Mouse (Mus musculus) liver, embryonic 14.5 days (tissue): ENCODE measurements at regions not wholly inside any gene's neighbourhood (a gene's known extent, or its start where the extent isn't known, plus 50 kb on each side); places are given as distances from the start of the nearest gene placed in this dataset.

ENCODE experiments used
- ATAC-seq: fragments of 200-750 bp; cut with Nextera tagmentation; 2 replicates; pipeline ENCODE4 v1.8.0; 2017; ENCODE audit warnings: moderate number of reproducible peaks, mild to moderate bottlenecking, moderate library complexity; ENCODE audit not compliant: insufficient read depth
- DNase-seq, 3 experiments: peaks; one replicate each; pipeline ENCODE4 v3.0.0-alpha.2; 2012 to 2013; ENCODE audit warnings: low read depth in 3 of 3, low spot score in 3 of 3
- H3K27ac ChIP-seq: fragments of 300-500 bp; sonication (generic); 2 replicates; pipeline ENCODE4 v1.5.1; 2014; ENCODE audit warnings: moderate library complexity, mild to moderate bottlenecking, control low read depth, inconsistent platforms
- H3K27me3 ChIP-seq: fragments of 300-500 bp; sonication (generic); 2 replicates; pipeline ENCODE4 v1.6.1; 2014; ENCODE audit warnings: mild to moderate bottlenecking, low read length, moderate library complexity; ENCODE audit not compliant: control insufficient read depth, insufficient read depth
- H3K36me3 ChIP-seq: fragments of 300-500 bp; sonication (generic); replicated peaks from 2 replicates; pipeline ENCODE4 v1.6.1; 2014; ENCODE audit warnings: low read depth; ENCODE audit not compliant: control insufficient read depth, insufficient read depth
- H3K4me1 ChIP-seq, 2 experiments: fragments of 200-500 bp in 1 of 2; fragments of 300-500 bp in 1 of 2; sonication (generic) in 1 of 2; replicated peaks; 2 replicates each; pipeline ENCODE4 v1.6.1; 2012 to 2014; ENCODE audit warnings: antibody characterized with exemption in 1 of 2, inconsistent platforms in 1 of 2, low read length in 1 of 2; ENCODE audit not compliant: control insufficient read depth in 2 of 2, insufficient read depth in 2 of 2
- H3K4me2 ChIP-seq: fragments of 300-500 bp; sonication (generic); 2 replicates; pipeline ENCODE4 v1.6.1; 2014; ENCODE audit warnings: low read depth, mild to moderate bottlenecking, control low read depth, moderate library complexity
- H3K4me3 ChIP-seq, 2 experiments: fragments of 200-500 bp in 1 of 2; fragments of 300-500 bp in 1 of 2; sonication (generic) in 1 of 2; 2 replicates each; pipeline ENCODE4 v1.5.1; 2012 to 2014; ENCODE audit warnings: low read depth in 2 of 2, low read length in 2 of 2, mild to moderate bottlenecking in 2 of 2, control low read depth in 1 of 2, inconsistent platforms in 1 of 2, moderate library complexity in 1 of 2; ENCODE audit not compliant: insufficient read depth in 1 of 2
- H3K9ac ChIP-seq: fragments of 300-500 bp; sonication (generic); replicated peaks from 2 replicates; pipeline ENCODE4 v1.6.1; 2014; ENCODE audit warnings: mild to moderate bottlenecking, control low read depth, moderate library complexity
- H3K9me3 ChIP-seq: fragments of 300-500 bp; sonication (generic); 2 replicates; pipeline ENCODE4 v1.6.1; 2016; ENCODE audit warnings: low read length, mixed read lengths; ENCODE audit not compliant: control insufficient read depth
- CTCF ChIP-seq: IDR thresholded peaks from 2 replicates; pipeline ENCODE4 v1.5.1; 2016; ENCODE audit warnings: antibody characterized with exemption, low read depth, control low read depth
- EP300 ChIP-seq: IDR thresholded peaks from 2 replicates; pipeline ENCODE4 v1.6.1; 2016; ENCODE audit warnings: antibody characterized with exemption, low read depth
- WGBS: fragments of 180-500 bp; shearing (Covaris S2); extraction: QIAGEN DNeasy Blood & Tissue Kit; methylation state at CpG from one replicate; pipeline ENCODE4 v1.1.7; 2014; ENCODE audit not compliant: insufficient replicate concordance; 5-methylcytosine and 5-hydroxymethylcytosine counted together

GRCm38 (mm10) chr13:116795041-116795440 is 230.3 kb downstream of the Parp8 start:
- no peaks in the 10 kb centered on the region for H3K9me3 ChIP-seq
- no peak for ATAC-seq
- no peak overlapping the region for H3K27ac ChIP-seq
- H3K4me1 ChIP-seq, result no peaks in the 10 kb centered on the region
- TF ChIP-seq CTCF (no peak), EP300 (no peak)
- no peak overlapping the region for H3K4me3 ChIP-seq
- H3K9ac ChIP-seq, result no peak overlapping the region
- no peak for DNase-seq
- H3K36me3 ChIP-seq, result no peaks in the 10 kb centered on the region
- no peaks in the 10 kb centered on the region for H3K27me3 ChIP-seq
- no peak overlapping the region for H3K4me2 ChIP-seq
- 12% methylated on average over 2 of the region's 2 CpGs for WGBS

DNA sequence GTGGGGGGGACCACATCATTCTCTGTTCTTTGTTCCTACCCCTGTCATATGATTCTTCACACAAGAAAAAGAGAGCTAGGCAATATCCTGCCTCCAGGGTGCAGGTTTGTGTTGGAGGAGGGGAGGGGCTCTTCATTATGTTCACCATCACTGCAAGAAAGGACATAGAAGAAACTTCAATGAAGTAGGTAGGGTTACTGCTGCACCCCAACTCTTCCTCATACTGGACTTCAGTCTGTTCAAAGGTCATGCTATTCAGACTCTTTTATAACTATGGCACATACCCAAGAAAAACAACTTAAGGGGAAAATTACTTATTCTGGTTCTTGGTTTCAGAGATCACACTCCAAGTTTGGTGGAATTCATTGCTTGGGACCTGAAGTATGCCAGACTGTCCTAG is 243.7 kb downstream of the Parp8 start:
- ATAC-seq (no peak), DNase-seq (no peak)
- Histone ChIP-seq H3K27ac (no peak overlapping the region), H3K27me3 (no peaks in the 10 kb centered on the region), H3K9me3 (no peaks in the 10 kb centered on the region), H3K9ac (no peak overlapping the region), H3K4me2 (no peak overlapping the region), H3K36me3 (no peaks in the 10 kb centered on the region), H3K4me3 (no peak overlapping the region), H3K4me1 (no peaks in the 10 kb centered on the region)
- TF ChIP-seq EP300 (no peak), CTCF (no peak)

- no peaks in the 10 kb centered on the region for H3K4me1 ChIP-seq
- no peak overlapping the region for H3K4me2 ChIP-seq
- H3K9me3 ChIP-seq, result no peaks in the 10 kb centered on the region
- TF ChIP-seq CTCF, result no peak
- TF ChIP-seq EP300, result no peak
- ATAC-seq (no peak), DNase-seq (no peak)
- no peak overlapping the region for H3K27ac ChIP-seq
- H3K9ac ChIP-seq, result no peak overlapping the region
- 47% methylated on average over 3 of the region's 3 CpGs for WGBS
- H3K4me3 ChIP-seq, result no peak overlapping the region
- no peaks in the 10 kb centered on the region for H3K36me3 ChIP-seq
- no peaks in the 10 kb centered on the region for H3K27me3 ChIP-seq
Measured at GRCm38 (mm10) chr13:116765491-116765890, 259.8 kb downstream of the Parp8 start.

DNA sequence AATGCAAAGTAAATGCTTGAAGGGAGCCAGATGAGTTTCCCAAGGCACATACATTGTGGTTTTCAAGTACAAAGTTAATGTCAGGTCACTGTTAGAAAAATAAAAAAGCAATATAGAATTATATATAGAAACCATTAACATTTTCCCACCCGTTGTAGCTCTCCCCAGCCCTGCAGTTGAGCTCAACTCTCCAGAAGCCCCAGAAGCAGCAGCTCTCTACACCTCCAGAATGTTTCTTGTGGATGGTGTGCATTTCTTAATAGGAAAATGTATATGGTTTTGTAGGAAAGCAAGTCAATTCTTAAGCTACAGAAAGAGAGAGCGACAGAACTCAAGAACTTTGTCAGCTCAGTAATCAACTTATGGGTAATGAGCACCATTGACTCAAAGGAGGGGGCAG is 265.4 kb downstream of the Parp8 start:
- 68% methylated on average over 2 of the region's 2 CpGs for WGBS
- Histone ChIP-seq H3K9me3 (no peaks in the 10 kb centered on the region), H3K27me3 (no peaks in the 10 kb centered on the region), H3K36me3 (no peaks in the 10 kb centered on the region), H3K27ac (no peak overlapping the region), H3K4me1 (no peaks in the 10 kb centered on the region), H3K4me3 (no peak overlapping the region), H3K9ac (no peak overlapping the region), H3K4me2 (no peak overlapping the region)
- no peak for DNase-seq
- TF ChIP-seq EP300 (no peak), CTCF (no peak)
- ATAC-seq, result no peak

GRCm38 (mm10) chr13:116740825-116741224 is 284.5 kb downstream of the Parp8 start:
- WGBS, result 52% methylated on average over 4 of the region's 4 CpGs
- Histone ChIP-seq H3K9ac (no peak overlapping the region), H3K4me2 (no peak overlapping the region), H3K36me3 (no peaks in the 10 kb centered on the region), H3K9me3 (no peaks in the 10 kb centered on the region), H3K4me1 (no peaks in the 10 kb centered on the region), H3K4me3 (no peak overlapping the region), H3K27ac (no peak overlapping the region), H3K27me3 (no peaks in the 10 kb centered on the region)
- ATAC-seq, result no peak
- DNase-seq, result no peak
- no peak for TF ChIP-seq CTCF
- TF ChIP-seq EP300, result no peak
